8 mouse cellular contexts compared by ENCODE assay signal in the genomic region with DNA sequence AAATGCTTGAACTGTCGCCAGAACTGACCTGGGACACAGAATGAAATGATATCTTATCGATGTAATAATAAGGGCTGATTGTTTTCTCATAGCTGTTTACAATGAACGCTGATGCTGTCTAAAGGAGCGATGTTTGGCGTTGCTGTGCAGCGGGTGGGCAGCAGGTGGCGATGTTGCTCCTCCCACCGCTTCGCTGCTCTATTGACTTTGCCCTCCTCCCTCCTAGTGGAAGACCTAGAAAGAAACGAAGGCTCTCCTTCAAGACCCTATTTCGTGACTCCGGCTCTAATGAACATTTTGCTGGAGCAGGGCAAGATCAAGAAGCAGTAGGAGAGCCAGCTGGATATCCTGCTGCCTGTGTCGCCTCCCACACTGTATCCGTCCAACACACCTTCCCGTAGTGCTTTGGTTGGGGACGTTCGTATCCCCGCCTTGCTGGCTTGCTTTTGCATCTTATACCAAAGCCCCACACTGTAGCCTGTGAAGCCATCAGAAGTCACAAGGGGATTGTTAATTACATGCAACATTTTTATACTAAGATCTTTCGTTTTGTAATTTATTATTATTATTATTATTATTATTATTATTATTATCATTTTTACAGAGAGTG.
DNase-seq lines count a peak whose midpoint lies in the region; ATAC-seq and TF ChIP-seq lines count a peak whose summit lies in the region.

No protein-coding gene starts in this region.

- no peak overlapping the region for H3K27ac ChIP-seq in heart, embryonic 14.5 days (replicated peaks in 1 of 2; ENCODE audit: control insufficient read depth in 1 of 2, insufficient read depth in 1 of 2, low read depth in 2 of 2, low read length in 2 of 2)
- H3K27ac ChIP-seq in kidney, postnatal 0 days: no peak overlapping the region
- H3K27ac ChIP-seq in liver, adult 2 months (replicated peaks; ENCODE audit: insufficient read depth, low read depth, low read length): no peak overlapping the region
- H3K27ac ChIP-seq in stomach, embryonic 16.5 days (ENCODE audit: low read length): no peak overlapping the region

- H3K9me3 ChIP-seq in heart, embryonic 14.5 days (ENCODE audit: control insufficient read depth, low read length): no peaks in the 10 kb centered on the region
- no peaks in the 10 kb centered on the region for H3K9me3 ChIP-seq in kidney, postnatal 0 days (replicated peaks; ENCODE audit: low read length)
- no peaks in the 10 kb centered on the region for H3K9me3 ChIP-seq in stomach, embryonic 16.5 days (replicated peaks; ENCODE audit: control insufficient read depth, low read length)

- 11% methylated on average over 19 of the region's 19 CpGs for WGBS in heart, embryonic 14.5 days
- 8% methylated on average over 19 of the region's 19 CpGs for WGBS in kidney, postnatal 0 days
- WGBS in liver, adult 2 months: 16% methylated on average over 19 of the region's 19 CpGs
- WGBS in stomach, embryonic 16.5 days: 17% methylated on average over 19 of the region's 19 CpGs

- TF ChIP-seq POLR2A in liver, adult 2 months (IDR thresholded peaks at IDR 0.05; ENCODE audit: extremely low read depth, insufficient read depth, low read length): no peak

- peaks cover 0 to 2% of the 10 kb centered on the region in 2 experiments; a peak in 1 of 4 replicates for H3K4me1 ChIP-seq in heart, embryonic 14.5 days (ENCODE audit: control insufficient read depth in 2 of 2, insufficient read depth in 2 of 2, low read length in 2 of 2)
- H3K4me1 ChIP-seq in kidney, postnatal 0 days (replicated peaks; ENCODE audit: insufficient read depth, low read length): no peaks in the 10 kb centered on the region
- H3K4me1 ChIP-seq in liver, adult 2 months (ENCODE audit: control insufficient read depth, insufficient read depth, low read length): no peaks in the 10 kb centered on the region
- H3K4me1 ChIP-seq in stomach, embryonic 16.5 days (ENCODE audit: control insufficient read depth, insufficient read depth, low read length): 0 out of 2 replicates have a peak, but pooled peaks cover 2% of the 10 kb centered on the region

- peaks cover 3% of the 10 kb centered on the region; the same call in 1 of the 2 replicates for H3K27me3 ChIP-seq in heart, embryonic 14.5 days (ENCODE audit: control insufficient read depth, insufficient read depth, low read length)
- H3K27me3 ChIP-seq in kidney, postnatal 0 days (ENCODE audit: insufficient read depth, low read length): no peaks in the 10 kb centered on the region
- H3K27me3 ChIP-seq in liver, adult 2 months (ENCODE audit: control insufficient read depth, insufficient read depth, low read length): no peaks in the 10 kb centered on the region
- H3K27me3 ChIP-seq in stomach, embryonic 16.5 days (ENCODE audit: control insufficient read depth, insufficient read depth, low read length): no peaks in the 10 kb centered on the region

- peak; percentile 28 for DNase-seq in CD4-positive helper T cell, adult 2 months (ENCODE audit: low read depth, low spot score)
- DNase-seq in brain, adult 2 months (ENCODE audit: low read depth, low spot score): peak; percentile 69
- peak; percentile 92 for DNase-seq in kidney, postnatal 0 days (ENCODE audit: low spot score)
- DNase-seq in liver, adult 2 months (ENCODE audit: extremely low read depth, low read depth, low spot score): peak; percentile 30
- DNase-seq in naive thymus-derived CD4-positive, alpha-beta T cell, adult 2 months (ENCODE audit: low read depth): peak; percentile 41

- no peaks in the 10 kb centered on the region for H3K79me2 ChIP-seq in liver, adult 2 months (ENCODE audit: control insufficient read depth, insufficient read depth, low read length)

- peak overlapping the region; percentile 63 for H3K4me2 ChIP-seq in heart, embryonic 14.5 days (ENCODE audit: low read length)
- peak overlapping the region; percentile 48 for H3K4me2 ChIP-seq in kidney, postnatal 0 days (ENCODE audit: low read length)
- peak overlapping the region; percentile 52 for H3K4me2 ChIP-seq in stomach, embryonic 16.5 days (ENCODE audit: low read depth, low read length)

- TF ChIP-seq CTCF in kidney, postnatal 0 days (IDR thresholded peaks at IDR 0.05; ENCODE audit: low read depth): peak; percentile 99
- peak; percentile 100 for TF ChIP-seq CTCF in liver, adult 2 months (IDR thresholded peaks at IDR 0.05; ENCODE audit: low read depth, low read length)

- no peaks in the 10 kb centered on the region for H3K36me3 ChIP-seq in heart, embryonic 14.5 days (ENCODE audit: control insufficient read depth, insufficient read depth, low read length)
- no peaks in the 10 kb centered on the region for H3K36me3 ChIP-seq in kidney, postnatal 0 days (ENCODE audit: insufficient read depth, low read length)
- H3K36me3 ChIP-seq in liver, adult 2 months (ENCODE audit: control insufficient read depth, insufficient read depth, low read length): no peaks in the 10 kb centered on the region
- H3K36me3 ChIP-seq in stomach, embryonic 16.5 days (ENCODE audit: control insufficient read depth, insufficient read depth, low read length): no peaks in the 10 kb centered on the region

- 0 out of 2 replicates have a peak overlapping the region, but pooled peaks have one; percentile 42 for H3K9ac ChIP-seq in heart, embryonic 14.5 days (ENCODE audit: low read length)
- H3K9ac ChIP-seq in kidney, postnatal 0 days (ENCODE audit: low read depth, low read length): 0 out of 2 replicates have a peak overlapping the region, but pooled peaks have one; percentile 23
- H3K9ac ChIP-seq in liver, adult 2 months (ENCODE audit: low read depth, low read length): no peak overlapping the region
- peak overlapping the region; percentile 60 for H3K9ac ChIP-seq in stomach, embryonic 16.5 days (ENCODE audit: low read length)

- ATAC-seq in erythroblast, adult 5-6 weeks (replicated peaks; ENCODE audit: low FRiP score, poor library complexity, severe bottlenecking): peak; percentile 64; the same call in 1 of the 2 replicates
- ATAC-seq in heart, embryonic 14.5 days (ENCODE audit: insufficient number of reproducible peaks, insufficient read depth, low FRiP score, low read depth): no peak; the same call in 1 of the 2 replicates
- peak; percentile 75 for ATAC-seq in kidney, postnatal 0 days (replicated peaks; ENCODE audit: low FRiP score, low read depth)
- ATAC-seq in stomach, embryonic 16.5 days (ENCODE audit: insufficient read depth, low FRiP score): no peak

- peak overlapping the region; percentile 15 to 32; a peak in 3 of 4 replicates for H3K4me3 ChIP-seq in heart, embryonic 14.5 days (ENCODE audit: control insufficient read depth in 1 of 2, insufficient read depth in 1 of 2, low read depth in 1 of 2, low read length in 2 of 2)
- H3K4me3 ChIP-seq in kidney, postnatal 0 days (replicated peaks; ENCODE audit: low read depth, low read length): no peak overlapping the region
- no peak overlapping the region for H3K4me3 ChIP-seq in liver, adult 2 months (ENCODE audit: insufficient read depth, low read depth, low read length)
- peak overlapping the region; percentile 33 for H3K4me3 ChIP-seq in stomach, embryonic 16.5 days (replicated peaks; ENCODE audit: low read length)

Comparison
In these comparisons a context has a peak if more than half of its experiments do, and no peak if none do; other contexts are left out.
1. DNase-seq: peak in every context shown above with its lines; median percentile 92 in kidney, postnatal 0 days; 69 in brain, adult 2 months; 41 in naive thymus-derived CD4-positive, alpha-beta T cell, adult 2 months; 30 in liver, adult 2 months; 28 in CD4-positive helper T cell, adult 2 months.
2. ATAC-seq: peak in erythroblast, adult 5-6 weeks (single experiment) and kidney, postnatal 0 days (single experiment); none in heart, embryonic 14.5 days (single experiment) and stomach, embryonic 16.5 days (single experiment).
3. H3K4me3 ChIP-seq: peak in heart, embryonic 14.5 days (2 of 2) and stomach, embryonic 16.5 days (single experiment); none in kidney, postnatal 0 days (single experiment) and liver, adult 2 months (single experiment).
4. Peak in every context shown above with its lines, with median percentiles within 50 percentile points of each other: H3K4me2 ChIP-seq.